Mouse (Mus musculus): ENCODE measurements around the gene Stard10.

Stard10 gene

DNA sequence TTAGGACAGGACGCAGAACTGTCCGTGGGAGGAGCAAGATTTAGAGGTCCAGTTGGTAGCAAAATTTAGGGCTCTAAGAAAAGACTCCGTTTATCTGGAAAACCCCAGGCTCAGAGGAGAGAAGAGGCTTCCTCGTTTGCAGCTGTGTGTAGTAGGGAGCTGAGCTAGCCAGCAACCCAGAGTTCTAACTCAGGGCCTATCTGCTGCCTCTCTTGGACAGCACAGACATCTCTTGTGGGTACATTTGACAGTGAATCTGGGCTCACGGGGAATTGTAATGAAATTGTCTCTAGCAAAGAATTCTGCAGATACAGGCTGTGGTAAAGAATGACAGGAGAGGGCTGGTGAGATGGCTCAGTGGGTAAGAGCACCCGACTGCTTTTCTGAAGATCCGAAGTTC is 14.2 kb upstream of the Stard10 start:
- DNase-seq (ENCODE audit: inconsistent ontology term) = no peak

- DNase-seq (ENCODE audit: inconsistent ontology term) = no peak
Observed at GRCm38 (mm10) chr7:101306841-101307240, 10.0 kb upstream of the Stard10 start.

- DNase-seq (ENCODE audit: inconsistent ontology term) = no peak
Observed at GRCm38 (mm10) chr7:101309985-101310326, 6.9 kb upstream of the Stard10 start.

GRCm38 (mm10) chr7:101310327-101311028 is 6.4 kb upstream of the Stard10 start:
- DNase-seq (ENCODE audit: inconsistent ontology term) = peak; percentile 98

DNA sequence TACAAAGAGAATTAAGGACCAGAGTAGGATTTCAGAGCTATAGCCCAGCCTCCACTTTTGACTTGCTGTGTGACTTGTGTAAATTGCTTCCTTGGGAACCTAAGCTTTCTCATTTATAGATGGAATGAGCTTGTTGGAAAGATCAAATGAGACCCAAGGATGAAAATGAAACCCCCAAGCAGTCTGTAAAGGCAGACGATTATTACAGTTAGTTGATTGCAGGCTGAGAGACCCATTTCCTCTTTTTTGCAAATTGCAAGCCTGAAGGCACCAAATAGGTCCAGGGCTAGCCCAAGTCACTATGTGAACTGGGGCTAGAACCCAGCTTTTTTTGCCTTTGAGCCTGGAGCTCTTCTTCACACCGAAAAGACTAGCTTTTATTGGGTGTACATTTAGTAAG is 5.8 kb upstream of the Stard10 start:
- DNase-seq (ENCODE audit: inconsistent ontology term) = no peak

DNA sequence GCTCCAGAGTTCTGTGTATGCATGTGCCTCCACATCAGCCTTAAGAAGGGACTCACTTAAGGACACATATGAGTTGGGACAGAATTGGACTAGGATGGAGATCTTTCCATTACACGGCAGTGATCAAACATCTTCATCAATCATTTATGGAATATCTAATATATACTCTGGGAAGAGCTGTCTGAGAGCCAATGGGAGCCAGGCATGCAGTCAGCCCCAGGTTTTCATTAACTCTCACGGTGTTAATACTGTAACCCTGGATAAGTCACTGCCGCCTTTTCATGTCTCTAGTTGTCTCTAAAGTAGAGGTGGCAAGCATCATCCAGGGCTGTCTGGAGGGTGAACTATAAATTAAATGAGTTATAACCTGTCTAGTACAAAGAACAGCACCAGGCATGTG is 3.9 kb upstream of the Stard10 start:
- DNase-seq (ENCODE audit: inconsistent ontology term) = no peak

DNA sequence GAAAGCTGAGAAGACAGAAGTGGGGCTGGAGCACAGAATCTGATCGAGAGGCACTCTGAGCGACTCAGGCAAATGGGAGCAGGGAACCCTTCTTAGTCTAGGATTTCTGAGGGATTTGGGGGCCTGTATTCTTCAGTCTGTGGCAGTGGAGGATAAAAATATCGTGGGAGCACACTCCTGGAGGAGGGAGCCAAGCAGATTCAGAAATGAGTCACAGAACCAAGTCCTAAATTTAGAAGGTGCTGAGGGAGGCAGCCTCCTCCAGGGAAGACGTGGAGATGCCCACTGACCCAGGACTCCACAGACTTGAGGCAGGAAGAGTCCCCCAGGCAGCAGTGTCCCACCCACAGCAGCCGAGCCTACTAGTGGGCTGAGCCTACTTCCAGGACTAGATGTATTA is 2.5 kb upstream of the Stard10 start:
- no peak for DNase-seq (ENCODE audit: inconsistent ontology term)

DNA sequence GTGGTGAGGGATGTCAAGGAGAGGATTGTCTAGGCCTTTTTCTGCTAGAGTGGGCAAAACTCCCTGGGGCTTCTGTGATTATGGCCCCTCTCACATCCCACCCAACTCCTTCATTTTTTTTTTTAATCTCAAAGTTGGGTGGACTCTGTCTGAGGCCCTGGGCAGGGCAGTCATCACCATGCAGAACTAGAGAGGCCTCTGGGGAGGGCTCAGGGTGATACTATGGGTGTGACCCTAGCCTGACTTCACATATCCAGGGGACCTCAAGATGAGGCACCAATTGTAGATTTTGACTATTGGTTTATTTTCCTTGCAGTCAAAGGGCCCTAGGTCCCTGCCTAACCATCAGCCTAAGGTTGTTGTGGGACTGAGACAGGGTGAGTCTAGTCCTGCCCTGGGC is 1.2 kb upstream of the Stard10 start:
- no peak for DNase-seq (ENCODE audit: inconsistent ontology term)

DNA sequence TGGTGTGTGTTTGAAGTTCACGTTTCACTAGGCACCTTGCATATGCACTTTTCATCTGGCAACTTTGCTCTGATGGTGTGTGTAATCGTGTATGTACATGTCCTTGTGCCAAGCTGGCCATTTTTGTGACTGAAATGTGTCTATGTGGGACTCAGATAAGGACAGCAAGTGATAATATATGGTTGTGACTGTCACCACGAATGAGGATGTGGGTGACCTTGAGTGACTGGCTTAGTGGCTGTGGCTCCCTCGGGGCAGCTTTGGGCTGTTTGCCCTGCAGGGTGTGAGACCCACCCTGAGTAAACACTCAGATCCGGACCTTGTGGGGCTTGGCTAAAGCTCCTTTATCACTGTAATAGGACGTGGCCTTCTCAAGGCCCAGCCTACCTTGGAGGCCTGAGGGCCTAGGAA is 290 bp upstream of the Stard10 start:
- no peak for DNase-seq (ENCODE audit: inconsistent ontology term)

DNA sequence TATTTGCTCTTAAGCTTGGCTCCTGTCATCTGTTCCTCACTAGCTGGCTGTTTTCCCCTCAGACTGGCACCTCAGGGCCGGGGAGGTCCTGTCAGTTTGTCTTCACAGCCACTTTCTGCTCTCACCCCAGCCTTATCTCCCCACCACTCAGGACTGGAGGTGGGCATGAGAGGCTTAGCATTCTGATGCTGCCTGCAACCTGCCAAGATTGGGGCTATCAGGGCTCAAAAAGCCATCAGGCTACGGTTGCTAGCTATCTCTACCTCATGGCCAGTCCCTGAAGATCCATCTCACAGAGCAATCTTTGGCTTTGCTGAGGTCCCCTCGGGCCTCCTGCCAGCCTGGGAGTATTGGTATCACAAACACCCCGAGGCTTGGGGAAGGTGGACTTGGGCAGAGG is 2.0 kb downstream of the Stard10 start:
- DNase-seq (ENCODE audit: inconsistent ontology term) = no peak

GRCm38 (mm10) chr7:101319796-101320195 is 2.9 kb downstream of the Stard10 start:
- no peak for DNase-seq (ENCODE audit: inconsistent ontology term)

DNA sequence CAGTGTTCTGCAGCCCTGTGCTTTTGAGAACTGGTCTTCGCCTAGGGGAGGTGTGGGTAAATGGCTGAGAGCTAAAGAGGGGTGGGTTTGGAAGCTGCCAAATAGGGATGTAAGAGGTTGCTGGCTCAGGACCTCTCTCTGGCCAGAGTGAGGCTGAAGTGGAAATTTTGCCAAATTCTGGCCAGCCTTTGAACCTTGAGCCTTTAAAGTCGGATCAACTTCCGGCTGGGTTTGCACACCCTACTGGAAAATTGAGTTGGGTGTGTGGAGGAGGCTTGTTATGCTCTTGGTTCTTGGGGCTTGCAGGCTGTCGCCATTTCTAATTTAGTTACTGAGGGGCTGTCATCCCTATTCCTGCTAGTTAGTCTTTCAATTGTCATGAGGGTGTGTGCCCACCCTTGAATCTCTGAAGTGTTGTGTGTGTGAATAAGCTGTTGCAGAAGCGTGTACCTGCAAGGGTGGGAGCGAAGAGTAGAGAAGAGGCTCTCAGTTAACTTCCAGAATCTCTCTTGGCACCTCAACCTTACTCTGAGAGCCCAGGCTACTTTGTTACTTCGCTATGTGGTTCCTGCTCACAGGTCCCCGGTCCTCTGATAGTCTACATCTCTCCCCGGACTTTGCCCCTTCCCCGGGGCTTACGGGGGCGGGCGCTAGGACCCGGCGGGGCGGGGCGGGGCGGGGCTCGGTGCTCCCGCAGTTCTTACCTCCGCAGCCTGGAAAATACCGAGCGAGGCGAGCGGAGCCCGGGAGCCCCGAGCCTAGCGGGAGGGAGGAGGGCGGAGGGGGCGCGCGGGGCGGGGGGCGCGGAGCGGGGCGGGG is 3.7 kb downstream of the Stard10 start:
- peak; percentile 66 for DNase-seq (ENCODE audit: inconsistent ontology term)

DNA sequence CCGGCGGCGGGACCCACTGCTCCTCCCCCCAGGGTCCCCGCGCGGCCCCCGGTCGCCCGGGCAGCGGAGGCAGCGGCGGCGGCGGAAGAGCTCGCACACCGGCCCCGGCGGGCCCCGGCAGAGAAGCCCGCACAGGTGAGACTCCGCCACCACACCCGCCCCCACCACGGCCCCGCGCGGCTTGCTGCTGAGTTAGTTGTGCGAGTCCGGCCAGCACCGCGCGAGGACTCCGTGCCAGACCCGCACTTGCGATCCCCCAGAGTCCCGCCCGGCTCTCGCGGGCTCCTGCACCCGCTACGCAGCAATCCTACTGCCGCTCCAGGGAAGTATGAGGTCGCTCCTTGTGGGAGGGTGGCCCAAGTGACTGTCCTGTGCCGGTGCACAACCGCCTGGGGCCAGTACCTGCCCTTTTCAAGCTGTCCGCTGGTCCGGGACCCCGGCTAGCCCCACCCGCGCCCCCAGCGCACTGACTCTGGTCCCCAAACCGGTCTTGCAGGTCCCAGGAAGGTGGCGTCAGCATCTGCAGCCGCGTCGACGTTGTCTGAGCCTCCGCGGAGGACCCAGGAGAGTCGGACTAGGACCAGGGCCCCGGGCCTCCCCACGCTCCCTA is 4.4 kb downstream of the Stard10 start:
- peak; percentile 53 for DNase-seq (ENCODE audit: inconsistent ontology term)

- no peak for DNase-seq (ENCODE audit: inconsistent ontology term)
Observed at GRCm38 (mm10) chr7:101323141-101323594, 6.3 kb downstream of the Stard10 start.

DNA sequence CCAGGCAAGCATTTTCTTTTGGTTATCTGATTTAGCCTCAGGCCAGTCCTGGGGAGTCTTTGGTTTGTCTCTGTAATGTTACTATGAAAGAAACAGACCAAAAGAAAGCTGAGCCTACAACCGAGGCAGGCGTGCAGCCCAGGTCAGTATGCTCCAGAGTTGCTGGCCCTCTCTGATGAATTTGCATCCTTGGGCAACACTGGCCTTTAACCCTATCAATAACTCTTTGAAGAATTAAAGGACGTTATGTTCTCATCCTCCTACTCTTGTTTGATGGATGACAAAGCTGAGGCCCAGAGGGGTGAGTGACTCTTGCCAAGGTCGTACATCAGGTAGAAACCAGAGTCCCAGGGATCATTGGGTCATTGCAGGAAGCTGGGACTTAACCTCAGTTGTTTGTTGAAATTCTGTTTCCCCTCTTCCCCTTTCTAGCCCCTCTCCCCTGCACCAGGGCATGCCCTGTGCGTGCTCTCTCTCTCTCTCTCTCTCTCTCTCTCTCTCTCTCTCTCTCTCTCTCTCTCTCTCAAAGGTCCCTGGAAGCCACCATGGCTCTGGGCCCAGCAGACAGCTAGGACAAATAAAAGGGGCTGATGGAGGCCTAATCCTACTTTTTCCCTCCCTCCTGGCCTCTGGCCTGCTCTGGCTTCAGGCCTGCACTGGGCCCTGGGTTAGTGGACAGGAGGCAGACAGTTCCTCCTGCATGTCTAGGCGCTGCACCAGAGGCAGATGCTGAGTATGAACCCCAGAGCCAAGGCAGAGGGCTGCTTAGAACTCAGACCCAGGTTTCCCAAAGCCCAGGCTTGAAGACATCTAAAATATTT is 7.5 kb downstream of the Stard10 start:
- peak; percentile 57 for DNase-seq (ENCODE audit: inconsistent ontology term)

DNA sequence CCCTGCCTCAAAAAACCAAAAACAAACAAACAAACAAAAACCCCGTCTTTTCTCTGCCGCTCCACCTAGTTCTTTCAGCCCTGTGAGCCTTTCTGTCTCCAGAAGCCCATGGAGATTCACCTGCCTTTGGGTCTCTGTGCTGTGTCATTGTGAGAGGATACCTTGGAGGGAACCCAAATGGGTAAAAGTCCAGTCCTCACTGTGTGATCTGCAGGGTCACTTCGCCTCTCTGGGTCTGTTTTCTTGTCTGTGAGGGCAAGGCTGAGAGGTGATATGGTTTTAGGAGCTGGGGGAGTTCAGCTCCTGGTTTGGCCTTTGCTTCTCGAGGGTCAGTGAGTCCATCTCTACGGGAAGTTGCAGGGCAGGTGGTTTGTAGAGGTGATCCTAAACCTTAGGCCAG is 9.1 kb downstream of the Stard10 start:
- DNase-seq (ENCODE audit: inconsistent ontology term) = no peak

- no peak for DNase-seq (ENCODE audit: inconsistent ontology term)
Observed at GRCm38 (mm10) chr7:101327263-101327662, 10.4 kb downstream of the Stard10 start.

DNA sequence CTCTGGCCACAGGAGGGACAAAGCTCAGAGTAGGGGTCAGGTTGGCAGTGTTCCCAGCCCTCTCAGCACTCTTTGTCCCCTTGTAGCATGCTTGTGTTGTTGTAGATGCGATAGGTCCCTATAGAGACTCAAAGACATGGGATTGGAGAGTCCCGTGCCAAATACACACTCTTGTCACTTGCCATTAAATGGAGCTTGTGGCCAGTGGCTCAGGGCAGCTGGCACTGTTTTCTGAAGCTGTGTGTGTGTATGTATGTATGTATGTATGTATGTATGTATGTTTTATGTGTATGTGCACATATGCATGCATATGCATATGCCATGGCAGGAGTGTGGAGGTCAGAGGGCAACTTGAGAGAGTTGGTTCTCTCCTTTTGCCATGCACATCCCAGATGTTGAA is 10.9 kb downstream of the Stard10 start:
- no peak for DNase-seq (ENCODE audit: inconsistent ontology term)

DNA sequence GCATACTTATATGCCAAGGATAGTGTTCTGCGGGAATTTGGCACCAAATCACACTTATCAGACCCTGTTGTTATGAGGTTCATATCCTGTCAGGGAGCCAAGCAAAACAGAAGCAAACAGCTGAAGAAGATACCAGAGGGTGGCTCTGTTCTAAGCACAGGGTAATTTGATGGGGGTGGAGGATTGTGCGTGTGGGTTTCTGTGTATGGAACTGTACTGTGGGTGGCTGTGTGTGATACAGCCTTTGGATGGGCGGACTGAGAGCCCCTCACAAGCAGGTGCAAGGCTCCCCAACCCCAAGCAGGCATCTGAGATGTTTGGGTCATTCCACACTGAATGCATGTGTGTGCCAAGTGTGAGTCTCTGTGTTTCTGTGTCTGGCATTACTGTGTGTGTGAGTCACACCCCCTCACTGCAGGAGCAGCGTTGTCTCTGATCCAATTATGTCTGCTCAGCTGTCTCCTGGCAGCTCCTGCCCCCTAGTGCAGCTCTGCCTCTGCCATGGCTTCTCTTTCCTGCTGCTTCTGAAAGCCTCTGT is 11.8 kb downstream of the Stard10 start:
- DNase-seq (ENCODE audit: inconsistent ontology term) = peak; percentile 81

DNA sequence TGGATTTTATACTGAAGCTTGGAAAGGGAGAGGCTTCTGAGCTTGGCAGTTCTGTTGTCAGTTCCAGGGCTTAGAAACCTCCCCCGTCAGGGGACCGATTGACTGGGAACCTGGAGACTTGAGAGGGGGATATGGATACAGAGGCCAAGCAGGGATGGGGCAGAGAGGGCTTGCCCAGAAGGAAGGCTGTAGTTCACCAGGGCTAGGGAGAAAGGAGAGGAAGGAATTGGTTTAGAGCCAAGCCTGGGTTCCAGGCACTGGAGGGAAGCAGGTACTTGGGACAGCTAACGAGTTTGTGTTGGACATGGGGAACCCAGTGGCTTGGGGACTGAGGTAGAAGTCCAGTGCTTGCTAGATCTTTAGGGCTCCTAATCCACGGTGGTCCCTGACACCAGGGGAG is 12.7 kb downstream of the Stard10 start:
- DNase-seq (ENCODE audit: inconsistent ontology term) = no peak

GRCm38 (mm10) chr7:101330074-101330840 is 13.4 kb downstream of the Stard10 start:
- DNase-seq (ENCODE audit: inconsistent ontology term) = peak; percentile 80

Data from Muller cell, postnatal 12 days (primary cell).